Mouse (Mus musculus): ENCODE data around the gene Slc27a3. TPM values are rescaled to one million over a fixed set of nuclear protein-coding genes. Genes with fewer than 3 reads are reported as not detected.

Gene Slc27a3
- polyA plus RNA-seq, 1 experiment from 2014 or later, result 38.8 TPM

Other genes with a start within 250 kb of the Slc27a3 start
- 1,711 and 1,721 TPM in 2 replicates for gene Rps27, start 176.3 kb downstream of the Slc27a3 start, polyA plus RNA-seq (2015; fragmentation: Nextera tagmentation; extraction: Ambion mirVana)
- gene Rab13, start 176.2 kb downstream of the Slc27a3 start, polyA plus RNA-seq (2015; fragmentation: Nextera tagmentation; extraction: Ambion mirVana), result 39.7 and 41.4 TPM in 2 replicates
- gene Jtb, start 158.3 kb downstream of the Slc27a3 start, polyA plus RNA-seq (2015; fragmentation: Nextera tagmentation; extraction: Ambion mirVana), result 96.8 and 99.7 TPM in 2 replicates
- 10.9 and 12.5 TPM in 2 replicates for gene Creb3l4, start 146.4 kb downstream of the Slc27a3 start, polyA plus RNA-seq (2015; fragmentation: Nextera tagmentation; extraction: Ambion mirVana)
- 102 and 103 TPM in 2 replicates for gene Slc39a1, start 141.8 kb downstream of the Slc27a3 start, polyA plus RNA-seq (2015; fragmentation: Nextera tagmentation; extraction: Ambion mirVana)
- gene Crtc2, start 135.8 kb downstream of the Slc27a3 start, polyA plus RNA-seq (2015; fragmentation: Nextera tagmentation; extraction: Ambion mirVana), result 22.0 and 23.6 TPM in 2 replicates
- gene Dennd4b, start 124.8 kb downstream of the Slc27a3 start, polyA plus RNA-seq (2015; fragmentation: Nextera tagmentation; extraction: Ambion mirVana), result 4.2 and 5.3 TPM in 2 replicates
- gene Gatad2b, start 96.8 kb downstream of the Slc27a3 start, polyA plus RNA-seq (2015; fragmentation: Nextera tagmentation; extraction: Ambion mirVana), result 19.4 and 19.6 TPM in 2 replicates
- gene Ints3, start 43.7 kb upstream of the Slc27a3 start, polyA plus RNA-seq (2015; fragmentation: Nextera tagmentation; extraction: Ambion mirVana), result 28.5 and 29.4 TPM in 2 replicates
- 4.0 and 4.8 TPM in 2 replicates for gene Npr1, start 75.9 kb upstream of the Slc27a3 start, polyA plus RNA-seq (2015; fragmentation: Nextera tagmentation; extraction: Ambion mirVana)
- 277 and 284 TPM in 2 replicates for gene Ilf2, start 86.2 kb upstream of the Slc27a3 start, polyA plus RNA-seq (2015; fragmentation: Nextera tagmentation; extraction: Ambion mirVana)
- 83.1 and 85.4 TPM in 2 replicates for gene Snapin, start 101.1 kb upstream of the Slc27a3 start, polyA plus RNA-seq (2015; fragmentation: Nextera tagmentation; extraction: Ambion mirVana)
- 186 and 187 TPM in 2 replicates for gene Chtop, start 119.6 kb upstream of the Slc27a3 start, polyA plus RNA-seq (2015; fragmentation: Nextera tagmentation; extraction: Ambion mirVana)
- 14.2 and 15.0 TPM in 2 replicates for gene S100a1, start 124.5 kb upstream of the Slc27a3 start, polyA plus RNA-seq (2015; fragmentation: Nextera tagmentation; extraction: Ambion mirVana)
- gene S100a13, start 124.5 kb upstream of the Slc27a3 start, polyA plus RNA-seq (2015; fragmentation: Nextera tagmentation; extraction: Ambion mirVana), result 26.7 and 30.8 TPM in 2 replicates
- 9.4 and 9.9 TPM in 2 replicates for gene S100a14, start 136.9 kb upstream of the Slc27a3 start, polyA plus RNA-seq (2015; fragmentation: Nextera tagmentation; extraction: Ambion mirVana)
- 76.2 and 80.7 TPM in 2 replicates for gene S100a16, start 147.3 kb upstream of the Slc27a3 start, polyA plus RNA-seq (2015; fragmentation: Nextera tagmentation; extraction: Ambion mirVana)
- 0.54 and 0.70 TPM in 2 replicates for gene S100a3, start 170.6 kb upstream of the Slc27a3 start, polyA plus RNA-seq (2015; fragmentation: Nextera tagmentation; extraction: Ambion mirVana)
- gene S100a2, start 200.3 kb upstream of the Slc27a3 start, polyA plus RNA-seq (2015; fragmentation: Nextera tagmentation; extraction: Ambion mirVana), result not detected in 2 replicates
- not detected in 2 replicates for gene Gm42674, start 212.0 kb upstream of the Slc27a3 start, polyA plus RNA-seq (2015; fragmentation: Nextera tagmentation; extraction: Ambion mirVana)
- gene S100a4, start 213.8 kb upstream of the Slc27a3 start, polyA plus RNA-seq (2015; fragmentation: Nextera tagmentation; extraction: Ambion mirVana), result 6.7 and 7.0 TPM in 2 replicates
- not detected in 2 replicates for gene S100a5, start 218.6 kb upstream of the Slc27a3 start, polyA plus RNA-seq (2015; fragmentation: Nextera tagmentation; extraction: Ambion mirVana)
- 58.5 and 64.0 TPM in 2 replicates for gene S100a6, start 222.9 kb upstream of the Slc27a3 start, polyA plus RNA-seq (2015; fragmentation: Nextera tagmentation; extraction: Ambion mirVana)

Data from limb, embryonic 13.5 days (tissue).